Mouse (Mus musculus) erythroblast, embryonic 14.5 days (primary cell): ENCODE measurements around the gene Myo1d.

Experiments used
- GATA1 ChIP-seq: IDR thresholded peaks from 2 replicates; pipeline ENCODE4 v1.6.1; 2012; ENCODE audit warnings: low read length, inconsistent platforms, mixed read lengths
- TAL1 ChIP-seq: IDR thresholded peaks from 3 replicates; pipeline ENCODE4 v1.6.1; 2012; ENCODE audit warnings: low read length, inconsistent platforms, mixed read lengths

- TF ChIP-seq GATA1 (no peak), TAL1 (no peak)
Observed at GRCm38 (mm10) chr11:80575794-80576193, 204.0 kb downstream of the Myo1d start.
